Mouse (Mus musculus): ENCODE measurements around the gene Anxa11.
"Not testable (repeated sequence)": the region's sequence is repeated elsewhere in the genome, so short reads cannot be mapped to it uniquely, and the experiment has no call there.

Anxa11 gene

GRCm38 (mm10) chr14:25842688-25843003, 690 bp downstream of the Anxa11 start:
- DNase-seq, result no peak

- DNase-seq, result no peak
Measured at GRCm38 (mm10) chr14:25844372-25844771, 2.4 kb downstream of the Anxa11 start.

GRCm38 (mm10) chr14:25845832-25846383, 4.0 kb downstream of the Anxa11 start:
- DNase-seq, result no peak

- DNase-seq, result no peak
Measured at GRCm38 (mm10) chr14:25846516-25846915, 4.6 kb downstream of the Anxa11 start.

DNA sequence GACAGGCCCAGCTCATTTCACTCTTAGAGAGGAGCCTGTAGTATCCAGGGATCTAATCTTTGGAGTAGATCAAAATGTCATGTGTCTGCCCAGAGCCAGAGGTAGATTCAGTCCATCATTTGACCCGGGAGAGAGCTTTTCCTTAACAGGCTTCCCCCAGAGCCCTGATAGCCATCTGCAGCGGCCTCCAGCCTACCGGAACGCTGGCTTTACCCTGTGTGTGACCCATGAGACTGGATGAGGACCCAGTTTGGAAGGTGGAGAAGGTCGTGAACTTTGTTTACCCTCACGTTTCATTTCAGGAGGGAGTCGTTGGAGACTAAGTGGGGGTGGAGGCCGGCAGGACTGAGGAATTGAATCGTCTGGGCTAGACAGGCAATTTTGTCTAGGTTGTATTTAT, 5.7 kb downstream of the Anxa11 start:
- DNase-seq, result no peak

- DNase-seq, result peak; percentile 73
Measured at GRCm38 (mm10) chr14:25848237-25848636, 6.3 kb downstream of the Anxa11 start.

DNA sequence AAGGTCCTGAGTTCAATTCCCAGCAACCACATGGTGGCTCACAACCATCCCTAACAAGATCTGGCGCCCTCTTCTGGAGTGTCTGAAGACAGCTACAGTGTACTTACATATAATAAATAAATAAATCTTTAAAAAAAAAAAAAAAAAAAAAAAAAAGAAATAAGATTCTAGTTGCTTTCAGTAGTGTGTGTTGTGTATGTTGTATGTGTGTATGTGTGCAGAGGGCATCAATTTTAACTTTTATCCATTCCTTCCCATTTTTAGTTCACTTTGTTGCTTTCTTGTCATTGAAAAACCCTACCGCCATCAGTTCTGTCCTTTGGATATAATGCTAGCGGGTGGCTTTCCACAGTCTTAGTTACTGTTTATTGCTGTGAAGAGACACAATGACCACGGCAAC, 6.8 kb downstream of the Anxa11 start:
- not testable (repeated sequence) for DNase-seq

DNA sequence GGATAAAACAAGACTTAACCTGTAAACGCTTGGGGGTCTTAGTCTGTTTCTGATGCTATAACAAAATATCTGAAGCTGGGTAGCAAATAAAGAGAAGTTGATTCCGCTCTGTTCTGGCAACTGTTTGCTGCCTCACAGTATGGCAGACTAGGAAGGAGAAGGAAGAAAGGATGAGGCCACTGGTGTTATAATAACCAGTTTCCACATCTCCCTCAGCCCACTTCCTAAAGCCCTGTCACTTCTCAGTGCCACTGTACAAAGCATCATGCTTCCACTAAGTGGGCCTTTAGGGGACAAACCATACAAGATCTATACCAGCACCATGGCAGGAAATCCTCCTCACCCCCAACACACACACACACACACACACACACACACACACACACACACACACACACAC, 8.5 kb downstream of the Anxa11 start:
- DNase-seq, result no peak

DNA sequence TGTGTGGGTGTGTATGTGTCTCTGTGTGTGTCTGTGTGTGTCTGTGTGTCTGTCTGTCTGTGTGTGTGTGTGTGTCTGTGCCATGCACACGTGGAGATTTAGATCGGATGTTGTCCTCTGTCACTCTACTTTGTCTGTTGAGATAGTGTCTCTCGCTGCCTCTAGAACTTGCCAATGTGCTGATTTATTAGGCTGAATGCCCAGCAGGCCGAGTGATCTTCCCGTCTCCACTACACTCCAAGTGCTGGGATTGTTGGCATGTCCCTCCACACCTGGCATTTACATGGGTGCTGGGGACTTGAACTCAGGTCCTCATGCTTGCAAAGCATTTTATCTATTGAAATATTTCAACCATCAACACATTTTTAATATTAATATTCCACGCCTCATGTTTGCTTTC, 9.2 kb downstream of the Anxa11 start:
- no peak for DNase-seq

- DNase-seq, result no peak
Measured at GRCm38 (mm10) chr14:25852121-25852561, 10.2 kb downstream of the Anxa11 start.

- no peak for DNase-seq
Measured at GRCm38 (mm10) chr14:25853295-25853694, 11.3 kb downstream of the Anxa11 start.

- DNase-seq, result peak; percentile 48
Measured at GRCm38 (mm10) chr14:25853717-25854452, 11.9 kb downstream of the Anxa11 start.

GRCm38 (mm10) chr14:25855241-25855885, 13.4 kb downstream of the Anxa11 start:
- DNase-seq, result no peak

GRCm38 (mm10) chr14:25857168-25857621, 15.2 kb downstream of the Anxa11 start:
- DNase-seq, result no peak

DNA sequence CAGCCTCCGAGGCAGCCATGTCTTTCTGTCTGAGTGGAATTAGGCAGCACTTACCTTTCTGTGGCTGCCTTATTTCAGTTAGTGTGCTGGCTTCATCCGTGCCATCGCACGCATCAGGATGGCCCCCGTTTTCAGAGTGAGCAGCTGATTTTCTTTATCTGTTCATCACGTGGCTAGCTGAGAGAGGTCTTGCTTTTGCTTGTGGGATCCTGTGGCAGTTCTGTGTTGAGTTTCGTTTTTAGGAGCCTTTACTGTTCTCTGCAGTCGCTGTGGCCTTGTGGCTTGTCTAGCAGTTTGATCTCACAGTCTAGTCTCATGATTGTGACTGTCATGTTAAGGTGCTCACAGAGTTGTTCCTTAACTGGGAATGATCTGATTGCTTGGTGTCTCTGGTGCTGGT, 16.0 kb downstream of the Anxa11 start:
- DNase-seq, result no peak

DNA sequence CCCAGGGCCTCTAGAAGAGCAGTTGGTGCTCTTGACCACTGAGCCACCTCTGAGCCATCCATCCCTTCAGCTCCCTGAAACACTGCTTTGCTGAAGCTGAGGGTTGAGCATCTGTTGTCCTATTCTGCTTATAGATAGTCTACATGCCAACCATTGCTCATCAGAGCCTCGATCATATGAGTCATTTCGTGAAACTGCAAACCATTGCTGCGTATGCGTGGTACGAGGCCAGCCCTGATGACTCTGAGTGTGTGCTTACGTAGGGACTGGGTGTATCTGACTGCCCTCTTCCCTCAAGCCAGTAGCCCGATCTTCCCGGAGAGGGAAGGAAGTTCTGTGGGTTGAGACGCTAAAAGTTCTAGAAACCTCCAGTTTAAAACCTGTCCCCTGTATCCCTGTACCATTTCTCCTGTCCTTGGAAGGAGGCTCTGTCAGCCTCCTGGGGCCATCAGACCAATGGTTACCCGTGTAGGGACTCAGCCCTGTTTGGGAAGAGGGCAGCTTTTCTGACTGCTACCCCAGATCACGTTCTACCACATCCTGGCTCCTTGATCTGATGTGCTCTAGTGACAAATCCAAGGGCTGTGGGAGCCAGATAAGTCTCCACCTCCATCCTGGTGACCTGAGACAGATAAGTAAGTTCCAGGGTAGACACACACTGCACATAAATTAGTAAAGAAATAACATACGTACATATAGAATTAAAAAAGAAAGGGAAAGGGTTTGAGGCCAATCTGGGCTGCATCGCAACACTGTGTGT, 20.0 kb downstream of the Anxa11 start:
- no peak for DNase-seq

DNA sequence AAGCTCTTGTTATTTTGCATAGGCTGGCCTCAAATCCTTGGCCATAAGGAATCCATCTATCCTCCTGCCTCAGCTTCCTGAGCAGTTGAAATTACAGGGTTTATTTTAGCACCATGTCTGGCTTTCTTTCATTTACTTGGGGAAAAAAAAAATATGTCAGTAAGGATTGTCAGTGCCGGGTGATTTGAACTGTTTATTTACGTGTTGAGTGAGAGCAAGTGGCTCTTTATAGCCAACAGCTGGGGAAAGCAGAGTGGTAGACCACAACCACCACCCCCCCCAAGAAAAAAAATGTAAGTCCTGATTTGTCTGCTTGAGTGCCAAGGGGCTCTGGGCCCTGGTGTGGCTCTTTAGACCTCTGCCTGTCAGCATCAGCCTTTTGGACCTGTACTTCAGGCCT, 21.8 kb downstream of the Anxa11 start:
- DNase-seq, result no peak

DNA sequence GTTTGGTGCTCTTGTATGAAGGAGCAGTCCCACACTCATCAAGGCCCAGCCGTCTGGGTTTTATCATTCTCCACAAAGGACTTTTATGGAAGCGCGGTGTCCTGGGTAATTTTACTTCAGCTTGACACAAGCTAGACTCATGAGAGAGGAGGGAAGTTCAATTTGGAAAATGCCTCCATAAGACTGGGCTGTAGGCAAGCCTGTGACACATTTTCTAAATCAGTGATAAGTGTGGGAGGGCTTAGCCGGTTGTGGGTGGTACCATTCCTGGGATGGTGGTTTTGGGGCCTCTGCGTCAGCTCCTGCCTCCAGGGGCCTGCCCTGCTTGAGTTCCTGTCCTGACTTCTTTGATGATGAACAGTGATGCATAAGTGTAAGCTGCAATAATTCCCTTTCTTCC, 23.3 kb downstream of the Anxa11 start:
- no peak for DNase-seq

DNA sequence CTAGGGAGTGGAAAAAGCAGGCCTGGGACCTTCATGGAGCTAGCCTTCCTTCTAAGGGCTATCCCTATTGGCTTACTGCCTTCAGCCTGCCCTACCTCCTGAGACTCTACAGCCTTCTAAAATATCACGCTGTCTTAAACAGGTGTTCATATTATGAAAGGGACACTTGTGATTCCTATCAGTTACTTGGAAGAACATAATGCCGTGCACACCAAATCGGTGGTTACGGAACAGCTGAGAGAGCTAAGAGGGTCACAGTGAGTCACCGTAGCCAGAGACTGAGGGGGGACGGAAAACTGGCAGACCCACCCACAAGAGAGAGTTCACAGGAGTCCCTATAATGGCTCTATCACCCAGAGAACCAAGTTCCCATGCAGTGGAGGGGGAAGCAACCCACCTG, 24.4 kb downstream of the Anxa11 start:
- no peak for DNase-seq

- DNase-seq, result no peak
Measured at GRCm38 (mm10) chr14:25866832-25867231, 24.9 kb downstream of the Anxa11 start.

- peak; percentile 68 for DNase-seq
Measured at GRCm38 (mm10) chr14:25867834-25868233, 25.9 kb downstream of the Anxa11 start.

GRCm38 (mm10) chr14:25868706-25869105, 26.8 kb downstream of the Anxa11 start:
- no peak for DNase-seq

GRCm38 (mm10) chr14:25869135-25869878, 27.4 kb downstream of the Anxa11 start:
- DNase-seq, result no peak
